Mouse (Mus musculus): ENCODE measurements around the gene Dguok.

GRCm38 (mm10) chr6:83450451-83451303 is 56.1 kb downstream of the Dguok start:
- TF ChIP-seq EP300 (IDR thresholded peaks at IDR 0.05; ENCODE audit: low read depth) (no peak), CTCF (IDR thresholded peaks at IDR 0.05; ENCODE audit: low read depth) (no peak)

Data from liver, postnatal 0 days (tissue).